Mouse (Mus musculus) spleen, adult 2 months (tissue): ENCODE results near the gene Slc25a51. TPM values are rescaled to one million over a fixed set of nuclear protein-coding genes. Genes with fewer than 3 reads are reported as not detected.

Source experiments
- DNase-seq, 2 experiments: peaks; one replicate each; pipeline versions ENCODE4 v3.0.0 to v3.0.0-alpha.2; 2012 to 2021; ENCODE audit warnings: low spot score in 2 of 2, low read depth in 1 of 2
- H3K27ac ChIP-seq: fragments of 200-500 bp; 2 replicates; pipeline ENCODE4 v1.5.1; 2012; ENCODE audit warnings: low read length, inconsistent platforms; ENCODE audit not compliant: insufficient read depth
- H3K27me3 ChIP-seq: fragments of 200-500 bp; 2 replicates; pipeline ENCODE4 v1.6.1; 2012; ENCODE audit warnings: mild to moderate bottlenecking, moderate library complexity, low read length, inconsistent platforms; ENCODE audit not compliant: control insufficient read depth, insufficient read depth
- H3K36me3 ChIP-seq: fragments of 200-500 bp; 2 replicates; pipeline ENCODE4 v1.6.1; 2012; ENCODE audit warnings: mild to moderate bottlenecking, low read length, inconsistent platforms; ENCODE audit not compliant: control insufficient read depth, insufficient read depth
- H3K4me1 ChIP-seq: fragments of 200-500 bp; 2 replicates; pipeline ENCODE4 v1.6.1; 2011; ENCODE audit warnings: inconsistent platforms; ENCODE audit not compliant: control insufficient read depth, insufficient read depth, insufficient read length
- H3K4me3 ChIP-seq: fragments of 200-500 bp; 2 replicates; pipeline ENCODE4 v1.5.1; 2011; ENCODE audit warnings: mild to moderate bottlenecking, inconsistent platforms; ENCODE audit not compliant: insufficient read depth, insufficient read length; ENCODE audit errors: extremely low read depth
- CTCF ChIP-seq: fragments of 200-500 bp; IDR thresholded peaks from 2 replicates; pipeline ENCODE4 v1.5.1; 2011; ENCODE audit warnings: mild to moderate bottlenecking, inconsistent platforms; ENCODE audit not compliant: insufficient read depth, insufficient read length, insufficient replicate concordance; ENCODE audit errors: extremely low read depth
- POLR2A ChIP-seq: fragments of 200-500 bp; IDR thresholded peaks from 2 replicates; pipeline ENCODE4 v1.6.1; 2011; ENCODE audit warnings: low read depth, low read length, inconsistent platforms
- WGBS: fragments of 180-500 bp; shearing (Covaris S2); methylation state at CpG from one replicate; pipeline ENCODE4 v1.1.7; 2018; 5-methylcytosine and 5-hydroxymethylcytosine counted together
- polyA plus RNA-seq: library from polyadenylated mRNA; depleted of rRNA; stranded (reverse); fragments of >200 nt; gene quantifications from 2 replicates; pipeline ENCODE4 v1.2.3, GENCODE M21; 2012

The Slc25a51 gene
- polyA plus RNA-seq, 1 experiment, result 116 TPM

- TF ChIP-seq CTCF (no peak), POLR2A (no peak)
- Histone ChIP-seq H3K27me3 (no peaks in the 10 kb centered on the region), H3K4me3 (no peak overlapping the region), H3K27ac (no peak overlapping the region), H3K36me3 (no peaks in the 10 kb centered on the region), H3K4me1 (no peaks in the 10 kb centered on the region; the same call in 1 of the 2 replicates)
- WGBS, result 94% methylated on average over 7 of the region's 7 CpGs
- DNase-seq, result no peak
Observed at GRCm38 (mm10) chr4:45429451-45429850, 20.9 kb upstream of the Slc25a51 start.

DNA sequence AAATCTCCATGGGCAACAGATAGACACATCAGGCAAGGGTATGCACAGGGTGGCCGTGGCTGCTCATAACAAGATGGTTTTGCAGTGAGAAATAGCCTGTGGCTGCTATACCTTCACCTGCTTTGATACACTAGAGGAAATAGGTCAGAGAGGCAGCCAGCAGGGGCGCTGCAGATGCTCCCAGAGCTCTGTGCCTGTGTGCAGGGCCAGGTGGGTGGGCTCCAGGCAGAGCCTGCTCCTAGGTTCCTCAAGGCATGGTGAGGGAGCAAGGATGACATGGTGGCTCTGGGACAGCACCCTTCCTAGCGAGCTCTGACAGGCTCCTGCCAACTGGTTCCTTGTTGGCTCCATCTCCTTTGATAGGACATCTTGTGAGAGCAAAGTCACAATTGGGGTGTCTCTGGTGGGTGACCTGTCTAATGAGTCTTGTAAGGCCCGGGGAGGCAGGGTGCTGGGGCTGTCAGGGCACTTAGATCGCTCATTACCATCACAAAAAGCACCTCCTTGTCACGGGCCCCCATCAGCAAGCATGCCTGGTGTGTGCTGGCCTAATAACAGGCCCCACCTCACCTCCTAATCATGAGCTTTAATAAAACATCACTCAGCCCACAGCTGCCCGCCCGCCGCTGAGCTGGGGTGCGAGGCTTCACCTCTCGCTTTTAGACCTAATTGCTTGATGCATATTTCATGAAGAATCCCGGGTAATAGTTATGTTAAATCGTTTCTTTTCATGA is 18.3 kb upstream of the Slc25a51 start:
- Histone ChIP-seq H3K27ac (no peak overlapping the region), H3K36me3 (no peaks in the 10 kb centered on the region), H3K27me3 (no peaks in the 10 kb centered on the region), H3K4me3 (no peak overlapping the region), H3K4me1 (no peaks in the 10 kb centered on the region)
- no peak for TF ChIP-seq POLR2A
- no peak for TF ChIP-seq CTCF
- 86% methylated on average over 13 of the region's 13 CpGs for WGBS
- no peak for DNase-seq

DNA sequence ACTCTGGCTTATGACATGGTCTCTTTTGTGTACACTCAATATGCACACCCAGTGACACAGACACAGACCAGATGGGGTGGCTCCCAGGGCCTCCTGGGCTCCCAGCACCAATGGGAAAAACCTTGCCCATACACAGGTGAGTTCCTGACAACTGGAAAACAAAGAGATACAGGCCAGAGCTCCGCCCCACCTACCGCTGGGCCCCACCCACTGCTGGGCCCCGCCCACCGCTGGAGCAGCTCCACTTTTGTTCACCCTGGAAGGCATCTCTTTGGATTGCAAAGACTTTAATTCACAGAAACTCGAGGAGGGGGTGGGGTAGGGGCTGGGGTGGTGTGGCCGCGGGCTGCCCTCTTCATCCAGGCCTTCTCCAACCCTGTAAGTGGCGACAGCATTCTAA is 14.8 kb upstream of the Slc25a51 start:
- Histone ChIP-seq H3K27me3 (no peaks in the 10 kb centered on the region), H3K36me3 (no peaks in the 10 kb centered on the region), H3K4me1 (no peaks in the 10 kb centered on the region), H3K27ac (no peak overlapping the region), H3K4me3 (no peak overlapping the region)
- 77% methylated on average over 8 of the region's 8 CpGs for WGBS
- DNase-seq, result no peak
- TF ChIP-seq CTCF (no peak), POLR2A (no peak)

DNA sequence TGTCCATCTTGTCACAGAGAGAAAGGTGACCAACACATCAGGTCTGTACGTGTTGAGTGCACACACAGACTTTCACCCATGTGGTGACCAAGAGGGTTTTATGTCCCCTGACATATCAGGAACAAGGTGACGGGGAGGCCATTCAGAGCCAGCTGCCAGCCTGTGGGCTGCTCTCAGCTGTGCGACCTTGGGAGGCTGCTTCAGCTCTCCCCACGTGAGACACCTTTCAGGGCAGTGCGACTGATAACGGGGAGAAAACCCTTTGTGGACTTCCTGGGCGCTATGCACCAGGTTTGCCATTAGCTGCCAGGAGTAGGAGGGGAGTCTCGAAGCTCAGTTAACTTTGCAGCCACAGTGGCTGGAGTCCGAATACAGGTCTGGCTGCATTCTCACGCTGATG is 14.1 kb upstream of the Slc25a51 start:
- DNase-seq, result no peak
- Histone ChIP-seq H3K36me3 (no peaks in the 10 kb centered on the region), H3K27me3 (no peaks in the 10 kb centered on the region), H3K4me3 (no peak overlapping the region), H3K4me1 (0 out of 2 replicates have a peak, but pooled peaks cover 2% of the 10 kb centered on the region), H3K27ac (no peak overlapping the region)
- WGBS, result 89% methylated on average over 10 of the region's 10 CpGs
- TF ChIP-seq POLR2A (no peak), CTCF (no peak)

DNA sequence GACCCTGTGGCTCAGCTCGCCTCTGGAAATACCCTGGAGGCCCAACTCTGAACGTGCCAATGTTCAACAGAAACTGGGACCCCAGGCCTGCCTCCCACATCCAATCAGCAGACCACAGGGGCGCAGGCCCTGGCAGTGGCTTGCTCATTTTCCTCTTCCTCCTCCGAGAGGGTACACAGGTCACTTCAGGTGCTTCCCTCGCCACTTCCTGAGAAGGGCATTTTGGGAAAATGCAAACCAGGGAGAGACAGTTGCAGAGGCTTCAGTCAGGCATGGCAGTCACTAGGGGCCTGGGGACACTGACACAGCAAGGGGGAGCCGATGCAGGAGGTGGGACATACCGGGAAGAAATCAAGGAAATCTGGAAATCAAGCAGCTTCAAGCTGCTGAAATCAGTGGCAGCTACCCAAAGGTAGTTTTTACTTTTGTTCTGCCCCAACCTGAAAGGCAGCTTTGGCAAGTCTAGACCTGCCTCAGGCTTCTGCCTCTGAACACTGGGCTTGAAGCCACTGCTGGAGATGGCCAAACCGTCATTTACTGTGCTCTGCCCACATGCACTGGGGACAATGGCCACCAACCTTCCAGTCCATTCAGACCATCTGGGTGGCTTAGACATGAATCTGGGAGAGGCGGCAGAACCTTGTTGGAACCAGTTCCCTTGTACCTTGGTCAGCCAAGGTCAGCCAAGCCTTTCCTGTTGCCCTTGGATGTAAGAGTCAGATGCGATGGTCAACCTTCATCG is 13.1 kb upstream of the Slc25a51 start:
- 68% methylated on average over 11 of the region's 11 CpGs for WGBS
- Histone ChIP-seq H3K27ac (no peak overlapping the region), H3K27me3 (no peaks in the 10 kb centered on the region), H3K4me1 (0 out of 2 replicates have a peak, but pooled peaks cover 2% of the 10 kb centered on the region), H3K4me3 (no peak overlapping the region), H3K36me3 (no peaks in the 10 kb centered on the region)
- no peak for DNase-seq
- no peak for TF ChIP-seq CTCF
- TF ChIP-seq POLR2A, result no peak

DNA sequence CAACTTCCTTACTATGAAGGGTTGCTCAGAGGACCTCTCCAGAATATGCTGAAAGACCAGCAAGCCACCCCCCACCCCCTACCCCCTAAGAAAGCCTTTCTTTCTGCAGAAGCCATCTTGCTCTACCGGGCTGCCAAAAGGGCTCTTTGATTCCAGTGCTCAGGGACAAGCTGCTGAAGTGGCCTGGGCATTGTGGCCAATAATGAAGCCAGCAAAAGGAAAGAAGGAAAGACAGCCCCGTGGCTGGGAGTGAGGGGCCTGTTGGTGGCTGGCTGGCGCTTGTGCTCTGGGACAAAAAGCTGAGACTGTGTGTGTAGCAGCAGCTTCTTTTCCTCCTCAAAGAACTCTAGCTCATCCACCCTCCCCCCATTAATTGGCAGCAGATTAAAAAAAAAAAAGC is 12.2 kb upstream of the Slc25a51 start:
- Histone ChIP-seq H3K27me3 (no peaks in the 10 kb centered on the region), H3K4me1 (0 out of 2 replicates have a peak, but pooled peaks cover 2% of the 10 kb centered on the region), H3K36me3 (no peaks in the 10 kb centered on the region), H3K27ac (no peak overlapping the region; the same call in 1 of the 2 replicates), H3K4me3 (no peak overlapping the region)
- DNase-seq, result no peak
- no peak for TF ChIP-seq POLR2A
- TF ChIP-seq CTCF, result no peak
- WGBS, result 75% methylated on average over 3 of the region's 3 CpGs
